Mouse (Mus musculus): Measurements from ENCODE around the gene Rab3gap1. TPM values are rescaled to one million over a fixed set of nuclear protein-coding genes. Genes with fewer than 3 reads are reported as not detected.

The Rab3gap1 gene
- polyA plus RNA-seq, 1 experiment: 30.7 TPM

GRCm38 (mm10) chr1:127974082-127974481 lies 105.5 kb downstream of the Rab3gap1 start:
- peaks cover 61% of the 10 kb centered on the region for H3K4me1 ChIP-seq
- no peak overlapping the region for H3K4me3 ChIP-seq (replicated peaks)
- TF ChIP-seq GATA1 (IDR thresholded peaks at IDR 0.05; ENCODE audit: borderline replicate concordance, low read length) (no peak), FLI1 (IDR thresholded peaks at IDR 0.05; ENCODE audit: low read length) (no peak)
- no peaks in the 10 kb centered on the region for H3K27me3 ChIP-seq (replicated peaks)
- H3K9me3 ChIP-seq: no peaks in the 10 kb centered on the region
- peaks cover 41% of the 10 kb centered on the region for H3K36me3 ChIP-seq (replicated peaks; ENCODE audit: low read length)

GRCm38 (mm10) chr1:127975676-127976075 lies 107.1 kb downstream of the Rab3gap1 start:
- Histone ChIP-seq H3K36me3 (replicated peaks; ENCODE audit: low read length) (peaks cover 33% of the 10 kb centered on the region), H3K4me3 (replicated peaks) (no peak overlapping the region), H3K27me3 (replicated peaks) (no peaks in the 10 kb centered on the region), H3K4me1 (peaks cover 57% of the 10 kb centered on the region), H3K9me3 (no peaks in the 10 kb centered on the region)
- TF ChIP-seq GATA1 (IDR thresholded peaks at IDR 0.05; ENCODE audit: borderline replicate concordance, low read length) (no peak), FLI1 (IDR thresholded peaks at IDR 0.05; ENCODE audit: low read length) (no peak)

GRCm38 (mm10) chr1:127976106-127976505 lies 107.5 kb downstream of the Rab3gap1 start:
- no peak for TF ChIP-seq GATA1 (IDR thresholded peaks at IDR 0.05; ENCODE audit: borderline replicate concordance, low read length)
- TF ChIP-seq FLI1 (IDR thresholded peaks at IDR 0.05; ENCODE audit: low read length): no peak
- H3K36me3 ChIP-seq (replicated peaks; ENCODE audit: low read length): peaks cover 29% of the 10 kb centered on the region
- peaks cover 57% of the 10 kb centered on the region for H3K4me1 ChIP-seq
- no peaks in the 10 kb centered on the region for H3K9me3 ChIP-seq
- peak overlapping the region; percentile 62 for H3K4me3 ChIP-seq (replicated peaks)
- no peaks in the 10 kb centered on the region for H3K27me3 ChIP-seq (replicated peaks)

DNA sequence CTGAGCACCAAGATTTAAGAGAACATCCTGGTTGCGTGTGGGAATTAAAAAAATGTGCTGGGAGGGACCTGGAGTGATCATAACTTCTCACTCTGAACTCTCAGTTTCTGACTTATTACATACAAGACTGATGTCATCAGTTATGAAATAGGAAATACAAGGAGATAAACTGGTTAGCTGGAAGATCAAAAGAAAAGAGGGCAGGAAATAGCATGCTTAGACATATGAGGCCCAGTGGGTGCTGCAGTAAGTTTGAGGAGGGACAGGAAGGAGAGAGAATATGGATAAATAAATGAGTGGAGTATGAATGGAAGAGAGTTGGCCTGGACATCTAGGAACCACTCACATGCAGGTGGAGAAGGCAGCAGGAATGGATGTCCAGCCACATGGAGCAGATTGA lies 109.6 kb downstream of the Rab3gap1 start:
- TF ChIP-seq GATA1 (IDR thresholded peaks at IDR 0.05; ENCODE audit: borderline replicate concordance, low read length): no peak
- no peaks in the 10 kb centered on the region for H3K27me3 ChIP-seq (replicated peaks)
- no peak overlapping the region for H3K4me3 ChIP-seq (replicated peaks)
- peaks cover 18% of the 10 kb centered on the region for H3K36me3 ChIP-seq (replicated peaks; ENCODE audit: low read length)
- peaks cover 68% of the 10 kb centered on the region for H3K4me1 ChIP-seq
- no peaks in the 10 kb centered on the region for H3K9me3 ChIP-seq

DNA sequence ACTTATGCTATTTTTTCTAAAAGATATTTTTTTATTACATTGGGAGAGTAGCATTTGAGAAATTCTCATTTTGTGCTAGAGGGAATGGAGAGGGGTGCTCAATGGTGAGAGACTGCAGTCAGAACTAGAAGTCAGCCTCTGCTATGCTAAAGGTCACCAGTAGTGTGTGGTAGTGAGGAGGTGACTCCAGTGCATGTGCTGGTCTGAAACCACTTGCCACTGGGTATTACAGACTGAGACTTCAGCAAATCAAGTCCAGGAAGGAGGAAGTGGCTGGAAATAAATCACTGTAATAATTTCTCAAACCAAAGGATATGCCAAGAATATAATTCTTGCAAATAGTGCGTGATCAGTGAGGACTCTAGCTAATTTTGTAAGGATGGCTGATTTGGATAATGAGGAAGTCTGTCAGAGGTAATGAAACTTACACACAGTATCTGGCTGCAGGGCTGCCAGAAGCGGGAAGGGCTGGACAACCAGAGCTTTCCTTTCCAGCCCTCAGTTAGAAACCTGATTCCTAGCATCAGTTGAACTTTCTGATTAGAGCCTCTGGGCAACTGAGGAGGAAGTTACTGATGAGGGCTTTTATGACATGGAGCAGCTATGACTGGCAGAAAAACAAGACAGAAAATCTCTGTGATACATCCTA lies 112.5 kb downstream of the Rab3gap1 start:
- Histone ChIP-seq H3K36me3 (replicated peaks; ENCODE audit: low read length) (peaks cover 23% of the 10 kb centered on the region), H3K4me3 (replicated peaks) (no peak overlapping the region), H3K9me3 (no peaks in the 10 kb centered on the region), H3K4me1 (peaks cover 74% of the 10 kb centered on the region), H3K27me3 (replicated peaks) (no peaks in the 10 kb centered on the region)
- no peak for TF ChIP-seq GATA1 (IDR thresholded peaks at IDR 0.05; ENCODE audit: borderline replicate concordance, low read length)
- TF ChIP-seq FLI1 (IDR thresholded peaks at IDR 0.05; ENCODE audit: low read length): no peak

GRCm38 (mm10) chr1:127982268-127982667 lies 113.7 kb downstream of the Rab3gap1 start:
- Histone ChIP-seq H3K4me1 (peaks cover 71% of the 10 kb centered on the region), H3K36me3 (replicated peaks; ENCODE audit: low read length) (peaks cover 26% of the 10 kb centered on the region), H3K4me3 (replicated peaks) (no peak overlapping the region), H3K27me3 (replicated peaks) (no peaks in the 10 kb centered on the region), H3K9me3 (no peaks in the 10 kb centered on the region)
- TF ChIP-seq GATA1 (IDR thresholded peaks at IDR 0.05; ENCODE audit: borderline replicate concordance, low read length) (no peak), FLI1 (IDR thresholded peaks at IDR 0.05; ENCODE audit: low read length) (no peak)

- Histone ChIP-seq H3K4me3 (replicated peaks) (no peak overlapping the region), H3K27me3 (replicated peaks) (no peaks in the 10 kb centered on the region), H3K9me3 (no peaks in the 10 kb centered on the region), H3K4me1 (peaks cover 70% of the 10 kb centered on the region), H3K36me3 (replicated peaks; ENCODE audit: low read length) (peaks cover 34% of the 10 kb centered on the region)
- no peak for TF ChIP-seq FLI1 (IDR thresholded peaks at IDR 0.05; ENCODE audit: low read length)
- no peak for TF ChIP-seq GATA1 (IDR thresholded peaks at IDR 0.05; ENCODE audit: borderline replicate concordance, low read length)
Measured at GRCm38 (mm10) chr1:127983274-127983993, 114.9 kb downstream of the Rab3gap1 start.

- Histone ChIP-seq H3K4me3 (replicated peaks) (no peak overlapping the region), H3K4me1 (peaks cover 74% of the 10 kb centered on the region), H3K9me3 (no peaks in the 10 kb centered on the region), H3K36me3 (replicated peaks; ENCODE audit: low read length) (peaks cover 34% of the 10 kb centered on the region), H3K27me3 (replicated peaks) (no peaks in the 10 kb centered on the region)
- TF ChIP-seq GATA1 (IDR thresholded peaks at IDR 0.05; ENCODE audit: borderline replicate concordance, low read length): no peak
- TF ChIP-seq FLI1 (IDR thresholded peaks at IDR 0.05; ENCODE audit: low read length): no peak
Measured at GRCm38 (mm10) chr1:127985391-127985790, 116.8 kb downstream of the Rab3gap1 start.

DNA sequence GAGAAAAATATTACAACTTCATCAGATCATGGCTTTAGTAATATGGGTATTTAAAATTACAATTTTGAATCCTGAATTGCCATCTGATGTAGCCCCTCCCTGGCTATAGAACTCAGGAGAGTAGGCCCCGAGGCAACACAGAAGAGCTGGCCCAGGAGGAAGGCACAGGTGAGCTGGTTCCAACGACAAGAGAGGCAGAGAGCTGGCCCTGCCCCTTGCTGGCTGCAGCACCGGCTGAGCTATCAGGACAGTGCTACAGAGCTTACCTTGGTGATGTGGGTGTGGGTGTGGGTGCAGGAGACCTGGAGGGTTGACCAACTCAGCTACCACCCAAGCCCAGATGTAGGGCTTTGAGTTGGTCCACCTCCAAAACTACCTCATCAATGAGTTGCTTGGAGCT lies 119.7 kb downstream of the Rab3gap1 start:
- Histone ChIP-seq H3K4me3 (replicated peaks) (no peak overlapping the region), H3K4me1 (peaks cover 72% of the 10 kb centered on the region), H3K27me3 (replicated peaks) (no peaks in the 10 kb centered on the region), H3K9me3 (no peaks in the 10 kb centered on the region), H3K36me3 (replicated peaks; ENCODE audit: low read length) (peaks cover 59% of the 10 kb centered on the region)
- TF ChIP-seq FLI1 (IDR thresholded peaks at IDR 0.05; ENCODE audit: low read length) (no peak), GATA1 (IDR thresholded peaks at IDR 0.05; ENCODE audit: borderline replicate concordance, low read length) (no peak)

DNA sequence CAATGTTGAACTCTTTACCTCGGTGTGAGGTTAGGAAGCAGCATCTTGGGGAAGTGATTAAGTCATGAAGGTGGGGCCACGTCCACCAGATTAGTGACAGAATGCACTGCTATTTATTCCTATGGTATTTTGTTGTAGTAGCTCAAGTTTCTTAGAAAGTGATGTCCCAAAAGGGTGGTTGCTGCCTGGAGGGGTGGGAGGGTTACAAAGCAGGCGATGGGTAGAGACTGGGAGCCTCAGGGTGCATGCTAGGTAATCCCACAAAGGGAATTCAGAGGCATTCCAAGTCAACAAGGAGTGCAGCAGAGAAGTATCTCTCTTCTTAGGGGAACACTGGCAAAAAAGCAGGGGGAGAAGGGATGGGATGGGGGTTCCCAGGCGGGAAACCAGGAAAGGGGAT lies 120.8 kb downstream of the Rab3gap1 start:
- H3K27me3 ChIP-seq (replicated peaks): no peaks in the 10 kb centered on the region
- H3K4me3 ChIP-seq (replicated peaks): no peak overlapping the region
- H3K4me1 ChIP-seq: peaks cover 68% of the 10 kb centered on the region
- TF ChIP-seq GATA1 (IDR thresholded peaks at IDR 0.05; ENCODE audit: borderline replicate concordance, low read length) (no peak), FLI1 (IDR thresholded peaks at IDR 0.05; ENCODE audit: low read length) (no peak)
- no peaks in the 10 kb centered on the region for H3K9me3 ChIP-seq
- H3K36me3 ChIP-seq (replicated peaks; ENCODE audit: low read length): peaks cover 61% of the 10 kb centered on the region

Measured in megakaryocyte, embryonic 14.5 days (primary cell).